Mouse (Mus musculus) G1E (cell line): ENCODE data around the gene Pald1. TPM values are rescaled to one million over a fixed set of nuclear protein-coding genes. Genes with fewer than 3 reads are reported as not detected.

Experiments
- ATAC-seq: 2 replicates; pipeline ENCODE4 v1.8.0; 2016; ENCODE audit warnings: mild to moderate bottlenecking; ENCODE audit not compliant: insufficient number of reproducible peaks, poor library complexity, low FRiP score, severe bottlenecking; ENCODE audit errors: extremely low read depth
- DNase-seq: peaks from one replicate; pipeline ENCODE4 v3.0.0; 2012; ENCODE audit warnings: low spot score
- H3K27me3 ChIP-seq: 2 replicates; pipeline ENCODE4 v1.6.1; 2012; ENCODE audit warnings: mild to moderate bottlenecking, low read length, inconsistent platforms; ENCODE audit not compliant: insufficient read depth
- H3K36me3 ChIP-seq: replicated peaks from 2 replicates; pipeline ENCODE3; 2012; ENCODE audit warnings: mild to moderate bottlenecking, inconsistent platforms
- H3K4me1 ChIP-seq: 2 replicates; pipeline ENCODE4 v1.6.1; 2012; ENCODE audit warnings: low read depth, low read length, inconsistent platforms, mixed read lengths; ENCODE audit not compliant: insufficient read depth
- H3K4me3 ChIP-seq: 2 replicates; pipeline ENCODE4 v1.5.1; 2012; ENCODE audit warnings: low read depth, mild to moderate bottlenecking, inconsistent platforms, low read length, moderate library complexity, mixed read lengths
- H3K9me3 ChIP-seq: replicated peaks from 2 replicates; pipeline ENCODE4 v1.6.1; 2012; ENCODE audit warnings: inconsistent platforms
- CTCF ChIP-seq: IDR thresholded peaks from 2 replicates; pipeline ENCODE4 v1.5.1; 2012; ENCODE audit warnings: low read depth, low read length, inconsistent platforms, mixed read lengths
- GATA1 ChIP-seq: IDR thresholded peaks from 2 replicates; pipeline ENCODE4 v1.6.1; 2012; ENCODE audit warnings: borderline replicate concordance, low read length, inconsistent platforms, mixed read lengths
- GATA2 ChIP-seq: IDR thresholded peaks from 2 replicates; pipeline ENCODE4 v1.6.1; 2012; ENCODE audit warnings: low read depth, low read length, inconsistent platforms, borderline replicate concordance
- POLR2AphosphoS5 ChIP-seq: IDR thresholded peaks from 2 replicates; pipeline ENCODE4 v1.6.1; 2012; ENCODE audit warnings: low read depth, low read length, inconsistent platforms; ENCODE audit not compliant: insufficient replicate concordance
- TAL1 ChIP-seq: conservative IDR thresholded peaks from 2 replicates; pipeline ENCODE4 v1.6.1; 2012; ENCODE audit warnings: low read depth, low read length, inconsistent platforms, mixed read lengths
- polyA plus RNA-seq: library from polyadenylated mRNA; stranded (reverse); fragments of >175 nt; gene quantifications from 2 replicates; pipeline ENCODE4 v1.2.3, GENCODE M21; 2012
- total RNA-seq, 2 experiments: library from RNA; stranded (forward) in 1 of 2; stranded (reverse) in 1 of 2; fragments of 200-1000 nt in 1 of 2; fragments of >200 nt in 1 of 2; fragmentation: Nextera tagmentation in 1 of 2; gene quantifications; 2 replicates each; pipeline ENCODE4 v1.2.3; 2014 to 2017

The Pald1 gene
- total and polyA plus RNA-seq, 3 experiments = 0.03 TPM; not detected in 2

DNA sequence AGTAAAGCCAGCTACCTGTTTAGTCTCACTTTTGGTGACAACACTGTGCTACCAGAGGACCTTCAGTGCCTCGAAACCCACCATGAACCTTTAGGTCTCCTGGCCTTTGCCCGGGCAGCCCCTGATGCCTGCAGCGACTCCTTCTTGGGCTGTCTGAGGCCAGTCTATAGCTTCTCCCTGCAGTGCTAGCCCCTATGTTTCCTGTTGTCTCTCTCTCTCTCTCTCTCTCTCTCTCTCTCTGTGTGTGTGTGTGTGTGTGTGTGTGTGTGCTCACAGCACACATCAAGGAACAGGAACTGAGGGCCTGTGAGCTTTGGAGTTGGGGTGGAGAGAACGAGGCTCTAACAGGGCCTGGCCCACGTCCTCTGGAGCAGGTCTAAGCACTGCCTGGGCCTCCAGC lies 46.7 kb downstream of the Pald1 start:
- TF ChIP-seq GATA2 (no peak), POLR2AphosphoS5 (no peak), GATA1 (no peak), CTCF (no peak), TAL1 (no peak)
- ATAC-seq (no peak), DNase-seq (no peak)
- H3K27me3 ChIP-seq = no peaks in the 10 kb centered on the region
- no peak overlapping the region for H3K4me3 ChIP-seq
- no peaks in the 10 kb centered on the region for H3K9me3 ChIP-seq
- no peaks in the 10 kb centered on the region for H3K36me3 ChIP-seq
- no peaks in the 10 kb centered on the region for H3K4me1 ChIP-seq

- TF ChIP-seq GATA1 (no peak), GATA2 (no peak), TAL1 (no peak), CTCF (no peak), POLR2AphosphoS5 (no peak)
- Histone ChIP-seq H3K27me3 (no peaks in the 10 kb centered on the region), H3K4me3 (no peak overlapping the region), H3K9me3 (no peaks in the 10 kb centered on the region), H3K36me3 (no peaks in the 10 kb centered on the region), H3K4me1 (no peaks in the 10 kb centered on the region)
- ATAC-seq = no peak; the same call in 1 of the 2 replicates
- no peak for DNase-seq
Observed at GRCm38 (mm10) chr10:61336137-61336536, 47.2 kb downstream of the Pald1 start.

DNA sequence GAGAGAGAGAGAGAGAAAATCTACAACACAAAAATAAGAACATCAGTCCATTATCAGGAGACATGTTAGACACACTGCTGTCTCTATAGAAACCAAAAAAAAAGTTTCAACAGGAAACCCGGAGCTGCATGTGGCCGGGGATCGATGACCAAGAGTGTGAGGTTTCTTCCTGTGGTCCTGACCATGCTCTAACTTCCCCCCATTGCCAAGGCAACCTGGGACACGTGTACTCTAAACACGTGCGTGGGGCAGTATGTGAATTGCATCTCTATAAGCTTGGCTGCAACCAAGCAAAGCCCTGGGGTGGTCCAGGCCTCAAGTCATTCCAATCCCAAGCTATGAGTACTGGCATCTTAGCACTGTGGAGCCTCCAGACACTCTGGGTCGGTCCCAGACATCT lies 48.8 kb downstream of the Pald1 start:
- DNase-seq = no peak
- TF ChIP-seq GATA1 (no peak), CTCF (no peak), GATA2 (no peak), POLR2AphosphoS5 (no peak), TAL1 (no peak)
- no peaks in the 10 kb centered on the region for H3K27me3 ChIP-seq
- no peaks in the 10 kb centered on the region for H3K36me3 ChIP-seq
- ATAC-seq = no peak
- no peaks in the 10 kb centered on the region for H3K4me1 ChIP-seq
- no peaks in the 10 kb centered on the region for H3K9me3 ChIP-seq
- no peak overlapping the region for H3K4me3 ChIP-seq

DNA sequence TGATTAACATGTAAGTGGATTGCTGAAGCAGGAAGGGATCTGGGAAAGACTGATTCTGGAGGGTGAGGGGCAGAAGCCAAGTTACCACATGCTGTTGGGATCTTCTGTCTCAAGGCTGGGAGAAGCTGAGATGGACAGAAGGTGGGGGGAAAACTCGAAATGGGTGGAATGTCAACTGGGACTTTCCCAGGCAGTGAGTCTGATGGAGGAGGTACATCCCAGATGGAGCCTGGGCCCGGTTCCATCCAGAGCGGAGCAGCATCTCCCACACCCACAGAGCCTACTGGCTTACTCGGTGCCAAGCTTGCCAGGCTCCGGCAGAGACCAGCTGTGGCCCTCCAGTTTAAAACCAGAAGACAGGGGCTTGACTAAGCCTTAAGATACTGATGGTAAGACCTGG lies 52.3 kb downstream of the Pald1 start:
- ATAC-seq (no peak), DNase-seq (no peak)
- Histone ChIP-seq H3K4me3 (no peak overlapping the region), H3K27me3 (no peaks in the 10 kb centered on the region), H3K36me3 (no peaks in the 10 kb centered on the region), H3K4me1 (no peaks in the 10 kb centered on the region), H3K9me3 (no peaks in the 10 kb centered on the region; the same call in 1 of the 2 replicates)
- TF ChIP-seq GATA1 (no peak), CTCF (no peak), TAL1 (no peak), GATA2 (no peak), POLR2AphosphoS5 (no peak)

GRCm38 (mm10) chr10:61328927-61329326 lies 54.4 kb downstream of the Pald1 start:
- peaks cover 8% of the 10 kb centered on the region; the same call in 1 of the 2 replicates for H3K9me3 ChIP-seq
- no peaks in the 10 kb centered on the region for H3K4me1 ChIP-seq
- no peaks in the 10 kb centered on the region for H3K36me3 ChIP-seq
- ATAC-seq (no peak), DNase-seq (no peak)
- no peak for TF ChIP-seq GATA2
- no peak for TF ChIP-seq GATA1
- no peak for TF ChIP-seq TAL1
- no peak for TF ChIP-seq POLR2AphosphoS5
- no peak for TF ChIP-seq CTCF
- H3K4me3 ChIP-seq = no peak overlapping the region
- H3K27me3 ChIP-seq = no peaks in the 10 kb centered on the region

- DNase-seq (no peak), ATAC-seq (no peak)
- Histone ChIP-seq H3K36me3 (no peaks in the 10 kb centered on the region), H3K4me1 (no peaks in the 10 kb centered on the region), H3K4me3 (no peak overlapping the region), H3K9me3 (peaks cover 17% of the 10 kb centered on the region), H3K27me3 (no peaks in the 10 kb centered on the region)
- TF ChIP-seq GATA2 (no peak), TAL1 (no peak), POLR2AphosphoS5 (no peak), GATA1 (no peak), CTCF (no peak)
Observed at GRCm38 (mm10) chr10:61327545-61327944, 55.8 kb downstream of the Pald1 start.

DNA sequence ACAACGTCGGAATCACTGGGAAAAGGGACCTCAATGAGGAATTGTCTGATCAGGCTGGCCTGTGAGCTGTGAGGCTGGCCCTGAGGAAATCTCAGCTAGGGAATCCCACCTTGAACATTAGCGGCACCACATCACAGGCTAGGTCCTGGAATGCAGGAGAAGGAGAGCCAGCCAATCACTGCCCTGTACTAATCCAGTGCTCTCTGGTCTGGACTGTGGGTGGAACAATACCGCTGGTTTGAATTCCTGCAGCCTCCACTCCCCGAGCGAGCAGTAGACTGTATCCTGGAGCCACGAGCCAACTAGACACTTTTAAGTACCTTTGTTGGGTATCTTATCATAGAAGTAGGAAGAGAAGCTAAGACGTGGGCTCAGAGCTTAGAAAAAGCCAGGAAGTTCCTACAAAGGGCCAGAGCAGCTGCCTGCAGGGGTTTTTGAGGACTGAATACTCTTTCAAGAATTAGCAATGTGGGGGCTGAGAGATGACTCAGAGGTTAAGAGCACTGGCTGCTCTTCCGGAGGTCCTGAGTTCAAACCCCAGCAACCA lies 57.5 kb downstream of the Pald1 start:
- Histone ChIP-seq H3K4me1 (no peaks in the 10 kb centered on the region), H3K27me3 (no peaks in the 10 kb centered on the region), H3K4me3 (no peak overlapping the region), H3K9me3 (peaks cover 22% of the 10 kb centered on the region), H3K36me3 (no peaks in the 10 kb centered on the region)
- no peak for TF ChIP-seq CTCF
- no peak for TF ChIP-seq TAL1
- TF ChIP-seq GATA1 = no peak
- TF ChIP-seq POLR2AphosphoS5 = no peak
- no peak for TF ChIP-seq GATA2
- DNase-seq (no peak), ATAC-seq (no peak)
